Mouse (Mus musculus) C2C12 (cell line): ENCODE results near the gene Anapc5. TPM values are rescaled to one million over a fixed set of nuclear protein-coding genes. Genes with fewer than 3 reads are reported as not detected.
A peak's percentile ranks its signal among the peaks of the same experiment; 100 is the strongest.

ENCODE experiments used
- H3K27me3 ChIP-seq: one replicate; pipeline ENCODE4 v1.6.1; 2011; ENCODE audit not compliant: control insufficient read depth, insufficient read depth, insufficient read length
- H3K36me3 ChIP-seq: one replicate; pipeline ENCODE4 v1.6.1; 2011; ENCODE audit not compliant: control insufficient read depth, insufficient read depth
- H3K4me3 ChIP-seq: one replicate; pipeline ENCODE4 v1.5.1; 2011; ENCODE audit warnings: mild to moderate bottlenecking, control low read depth; ENCODE audit not compliant: poor library complexity, insufficient read depth, severe bottlenecking
- H3K79me2 ChIP-seq: one replicate; pipeline ENCODE4 v1.6.1; 2011; ENCODE audit not compliant: control insufficient read depth, insufficient read depth
- H3K79me3 ChIP-seq: one replicate; pipeline ENCODE4 v1.6.1; 2011; ENCODE audit warnings: low read depth, control low read depth
- H3ac ChIP-seq: one replicate; pipeline ENCODE3; 2011; ENCODE audit warnings: low read depth; ENCODE audit not compliant: control insufficient read depth, insufficient read length
- CEBPB ChIP-seq: IDR thresholded peaks from one replicate; pipeline ENCODE4 v1.6.1; 2011; ENCODE audit warnings: low read depth, mild to moderate bottlenecking, control low read depth, moderate library complexity
- CTCF ChIP-seq: IDR thresholded peaks from one replicate; pipeline ENCODE4 v1.5.1; 2011; ENCODE audit not compliant: control insufficient read depth, insufficient read depth, insufficient read length
- FOSL1 ChIP-seq: IDR thresholded peaks from one replicate; pipeline ENCODE4 v1.8.0; 2011; ENCODE audit warnings: mild to moderate bottlenecking, low read length; ENCODE audit not compliant: poor library complexity, insufficient read depth, severe bottlenecking
- MAX ChIP-seq: IDR thresholded peaks from one replicate; pipeline ENCODE4 v1.6.1; 2011; ENCODE audit warnings: mild to moderate bottlenecking, control low read depth
- MYOD1 ChIP-seq: IDR thresholded peaks from one replicate; pipeline ENCODE4 v1.6.1; 2011; ENCODE audit warnings: low read depth; ENCODE audit not compliant: control insufficient read depth, insufficient read length
- MYOG ChIP-seq: IDR thresholded peaks from one replicate; pipeline ENCODE4 v1.6.1; 2011; ENCODE audit not compliant: control insufficient read depth, insufficient read length; ENCODE audit errors: extremely low read depth
- USF1 ChIP-seq: IDR thresholded peaks from one replicate; pipeline ENCODE4 v1.6.1; 2011; ENCODE audit warnings: low read depth, mild to moderate bottlenecking, control low read depth, moderate library complexity
- polyA plus RNA-seq: library from polyadenylated mRNA; unstranded; fragments of >200 nt; fragmentation: generic; extraction: Trizol; gene quantifications from one replicate; pipeline ENCODE4 v1.2.1, GENCODE M21; 2012; ENCODE audit warnings: missing spikeins

The Anapc5 gene
- polyA plus RNA-seq, 1 experiment, result 223 TPM

DNA sequence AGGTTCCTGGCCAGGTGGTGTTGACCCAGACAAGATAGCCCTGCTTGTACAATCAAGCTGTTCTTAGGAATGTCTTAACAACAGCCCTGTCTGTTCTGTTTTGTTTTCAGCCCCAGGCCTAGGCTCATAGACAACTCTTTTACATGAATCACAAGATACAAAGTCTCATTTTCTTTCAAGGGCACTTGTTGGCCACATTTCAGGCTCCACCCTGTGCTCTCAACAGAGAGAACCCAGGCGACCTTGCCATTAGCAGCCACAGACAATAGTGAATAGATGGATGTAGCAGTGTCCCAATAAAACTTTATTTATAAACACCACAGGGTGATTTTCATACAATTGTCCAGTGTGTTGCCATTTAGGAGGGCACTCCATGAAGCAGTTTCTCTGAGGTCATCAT lies 39.1 kb downstream of the Anapc5 start:
- Histone ChIP-seq H3ac (no peak overlapping the region), H3K36me3 (peaks cover 9% of the 10 kb centered on the region)
- TF ChIP-seq MAX, result no peak
- no peak for TF ChIP-seq MYOD1
- no peak for TF ChIP-seq CTCF
- TF ChIP-seq FOSL1, result no peak
- no peak for TF ChIP-seq USF1
- TF ChIP-seq MYOG, result no peak
- TF ChIP-seq CEBPB, result no peak

DNA sequence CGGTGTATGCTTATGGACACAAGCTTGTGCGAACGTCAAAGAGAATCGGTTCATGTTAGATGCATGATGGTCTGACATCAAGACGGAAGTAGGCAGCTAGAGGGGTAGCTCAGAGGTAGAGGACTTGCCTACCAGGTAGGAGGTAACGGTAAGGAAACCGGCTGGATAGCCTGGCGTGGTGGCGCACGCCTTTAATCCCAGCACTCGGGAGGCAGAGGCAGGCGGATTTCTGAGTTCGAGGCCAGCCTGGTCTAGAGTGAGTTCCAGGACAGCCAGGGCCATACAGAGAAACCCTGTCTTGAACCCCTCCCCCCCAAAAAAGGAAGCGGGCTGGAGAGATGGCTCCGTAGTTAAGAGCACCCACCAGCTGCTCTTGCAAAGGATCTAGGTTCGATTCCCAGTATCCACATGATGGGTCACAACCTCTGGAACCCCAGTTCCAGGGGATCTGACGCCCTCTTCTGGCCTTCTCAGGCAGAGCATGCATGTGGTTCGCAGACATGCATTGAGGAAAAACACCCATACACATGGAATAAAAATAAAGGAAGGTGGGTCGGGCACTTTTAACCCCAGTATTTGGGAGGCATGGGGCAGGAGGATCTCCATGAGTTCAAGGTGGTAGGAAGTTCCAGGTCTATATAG lies 40.2 kb downstream of the Anapc5 start:
- no peak overlapping the region for H3K4me3 ChIP-seq
- no peaks in the 10 kb centered on the region for H3K36me3 ChIP-seq
- no peaks in the 10 kb centered on the region for H3K27me3 ChIP-seq
- H3ac ChIP-seq, result no peak overlapping the region
- peaks cover 16% of the 10 kb centered on the region for H3K79me3 ChIP-seq
- peaks cover 32% of the 10 kb centered on the region for H3K79me2 ChIP-seq
- TF ChIP-seq USF1 (no peak), FOSL1 (no peak), MYOD1 (no peak), CEBPB (no peak), MYOG (no peak), CTCF (no peak), MAX (no peak)

More for the DNA sequence above, 39.1 kb downstream of the Anapc5 start:
- no peak overlapping the region for H3K4me3 ChIP-seq
- peaks cover 20% of the 10 kb centered on the region for H3K79me2 ChIP-seq
- H3K27me3 ChIP-seq, result no peaks in the 10 kb centered on the region
- peaks cover 5% of the 10 kb centered on the region for H3K79me3 ChIP-seq

DNA sequence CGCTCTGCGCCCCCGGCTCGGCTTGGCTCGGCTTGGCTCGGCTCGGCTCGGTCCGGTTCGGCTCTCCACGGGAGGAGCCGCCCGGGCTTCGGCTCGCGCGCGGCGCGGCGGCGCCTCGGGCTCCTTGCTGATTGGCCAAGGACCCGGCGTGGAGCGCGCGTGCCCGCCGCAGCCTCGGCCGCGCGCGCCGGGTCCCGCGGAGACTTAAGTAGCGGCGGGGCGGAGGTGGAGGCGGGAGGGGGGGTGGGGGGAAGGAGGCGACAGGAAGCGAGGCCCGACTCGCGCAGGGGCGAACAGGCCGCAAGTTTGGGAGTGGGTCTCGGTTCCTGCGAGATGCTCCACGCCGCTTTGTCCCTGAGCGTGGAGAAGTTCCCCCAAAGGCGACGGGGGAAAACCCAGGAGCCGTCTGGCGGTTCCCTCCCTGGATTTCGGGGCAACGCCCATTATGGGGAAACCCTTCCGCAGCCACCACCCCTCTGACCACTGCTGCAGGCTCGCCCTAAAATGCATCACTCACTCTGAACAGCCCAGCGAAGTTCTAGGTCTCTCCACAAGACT lies 41.8 kb downstream of the Anapc5 start, which contains the start of gene Camkk2:
Gene Camkk2 (minus strand): TSS at position 133 of the 558 bp plus-strand sequence.
- Histone ChIP-seq H3K79me3 (peaks cover 26% of the 10 kb centered on the region), H3K4me3 (peak within 1 kb of the TSS; percentile 61), H3ac (peak within 1 kb of the TSS; percentile 97), H3K79me2 (peaks cover 47% of the 10 kb centered on the region), H3K36me3 (no peaks in the 10 kb centered on the region), H3K27me3 (no peaks in the 10 kb centered on the region)
- TF ChIP-seq MYOG (no peak), CTCF (no peak), USF1 (no peak), FOSL1 (no peak)

- peak overlapping the region; percentile 61 for H3K4me3 ChIP-seq
- H3ac ChIP-seq, result peak overlapping the region; percentile 97
- no peaks in the 10 kb centered on the region for H3K27me3 ChIP-seq
- peaks cover 27% of the 10 kb centered on the region for H3K79me3 ChIP-seq
- TF ChIP-seq CEBPB (no peak), MYOG (no peak), CTCF (no peak), USF1 (no peak), MAX (no peak), FOSL1 (no peak), MYOD1 (no peak)
- peaks cover 55% of the 10 kb centered on the region for H3K79me2 ChIP-seq
- no peaks in the 10 kb centered on the region for H3K36me3 ChIP-seq
Measured at GRCm38 (mm10) chr5:122778231-122779226, 42.6 kb downstream of the Anapc5 start.

DNA sequence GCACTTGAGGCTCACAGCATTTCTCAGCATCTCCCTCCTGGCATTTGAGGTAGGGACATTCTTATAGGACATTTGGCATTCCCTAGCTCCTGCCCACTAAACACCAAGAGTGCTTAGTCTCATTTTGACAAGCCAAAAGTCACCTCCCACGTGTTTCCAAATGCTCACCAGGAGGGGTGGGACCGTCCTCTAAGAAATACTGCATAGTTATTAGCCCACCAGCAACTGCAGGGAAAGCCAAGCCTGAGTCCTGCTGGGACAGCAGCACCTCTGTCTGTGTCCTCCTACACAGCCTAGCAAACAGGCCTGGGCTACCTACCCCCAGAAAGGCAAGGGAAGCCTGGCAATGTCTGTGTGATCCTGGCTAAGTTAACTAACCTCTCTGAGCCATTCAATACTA lies 43.8 kb downstream of the Anapc5 start:
- H3K79me2 ChIP-seq, result peaks cover 68% of the 10 kb centered on the region
- no peaks in the 10 kb centered on the region for H3K36me3 ChIP-seq
- peaks cover 37% of the 10 kb centered on the region for H3K79me3 ChIP-seq
- H3K27me3 ChIP-seq, result no peaks in the 10 kb centered on the region
- TF ChIP-seq MAX, result no peak
- TF ChIP-seq CTCF, result no peak
- no peak for TF ChIP-seq CEBPB
- no peak for TF ChIP-seq MYOG
- no peak for TF ChIP-seq USF1
- no peak for TF ChIP-seq FOSL1
- TF ChIP-seq MYOD1, result no peak
- H3ac ChIP-seq, result no peak overlapping the region
- H3K4me3 ChIP-seq, result no peak overlapping the region
